Mouse (Mus musculus): ENCODE data around the gene Alg13. TPM values are rescaled to one million over a fixed set of nuclear protein-coding genes. Genes with fewer than 3 reads are reported as not detected.

Alg13 gene
- polyA plus RNA-seq, 1 experiment from 2014 or later, result 11.6 TPM

Small RNA genes lying within 50 kb of the gene (microRNA-seq; reads per million reads assigned to microRNA genes)
- not detected for gene Mir680-2

Other genes starting within 250 kb of the Alg13 start
- gene A730046J19Rik, start 164.1 kb upstream of the Alg13 start, polyA plus RNA-seq (2015; fragmentation: Nextera tagmentation; extraction: Ambion mirVana), result 0.39 and 0.44 TPM in 2 replicates
- 0.04 TPM in 1 of 2 replicates, not detected in the other for gene Trpc5os, start 138.8 kb downstream of the Alg13 start, polyA plus RNA-seq (2015; fragmentation: Nextera tagmentation; extraction: Ambion mirVana)